Mouse (Mus musculus): ENCODE measurements around the gene Wdr20.

Gene Wdr20

DNA sequence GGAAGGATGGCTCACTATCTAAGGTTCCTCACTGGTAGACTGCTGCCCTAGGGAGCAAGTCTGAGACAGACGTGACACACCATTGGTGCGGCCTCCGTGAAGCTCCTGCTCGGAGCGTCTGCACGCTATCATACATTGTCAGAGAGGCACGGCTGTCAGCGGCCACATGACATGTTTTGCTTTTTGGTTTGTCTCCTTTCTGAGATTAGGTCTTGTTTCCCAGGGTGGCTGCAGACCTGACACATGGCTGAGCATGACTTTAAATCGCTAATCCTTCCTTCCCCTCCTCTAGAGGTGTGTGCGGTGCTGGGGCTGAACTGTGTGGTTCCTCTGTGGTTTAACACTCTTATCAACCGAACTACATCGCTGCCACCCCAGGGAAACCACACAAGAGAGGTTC, 113.7 kb downstream of the Wdr20 start:
- DNase-seq (ENCODE audit: low spot score in 2 of 2): no peak

DNA sequence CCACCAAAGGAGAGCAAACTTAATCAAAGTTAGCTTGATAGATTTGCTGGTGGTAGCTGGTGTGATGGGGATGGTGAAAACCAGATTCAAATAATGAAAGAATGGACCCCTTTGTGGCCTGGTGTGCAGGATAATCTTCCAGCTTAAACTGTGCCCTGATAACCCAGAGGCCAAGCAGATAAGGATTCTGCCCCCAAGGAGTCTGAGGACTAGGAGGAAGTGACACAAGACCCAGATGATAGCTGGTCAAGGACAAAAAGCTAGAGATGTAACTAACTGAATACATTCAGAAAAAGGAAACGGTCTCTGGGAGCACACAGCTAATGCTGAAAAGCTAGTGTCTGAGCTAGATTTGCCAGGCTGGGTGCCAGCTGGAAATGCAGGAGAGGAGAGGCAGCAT, 114.2 kb downstream of the Wdr20 start:
- DNase-seq (ENCODE audit: low spot score in 2 of 2): no peak

Data from frontal cortex, postnatal 10 days (tissue).